Mouse (Mus musculus) testis, adult 2 months (tissue): ENCODE measurements around the gene Prkce. TPM values are rescaled to one million over a fixed set of nuclear protein-coding genes. Genes with fewer than 3 reads are reported as not detected.

Experiments
- H3K27ac ChIP-seq: fragments of 200-500 bp; 2 replicates; pipeline ENCODE4 v1.5.1; 2012; ENCODE audit warnings: low read depth, low read length; ENCODE audit not compliant: control insufficient read depth, insufficient read depth
- H3K27me3 ChIP-seq: fragments of 200-500 bp; 2 replicates; pipeline ENCODE4 v1.6.1; 2012; ENCODE audit warnings: mild to moderate bottlenecking, low read length, moderate library complexity; ENCODE audit not compliant: control insufficient read depth, insufficient read depth
- H3K36me3 ChIP-seq: fragments of 200-500 bp; 2 replicates; pipeline ENCODE4 v1.6.1; 2012; ENCODE audit warnings: mild to moderate bottlenecking, low read length; ENCODE audit not compliant: control insufficient read depth, insufficient read depth
- H3K4me1 ChIP-seq: fragments of 200-500 bp; 2 replicates; pipeline ENCODE4 v1.6.1; 2012; ENCODE audit warnings: low read length; ENCODE audit not compliant: control insufficient read depth, insufficient read depth
- H3K4me3 ChIP-seq: fragments of 200-500 bp; 2 replicates; pipeline ENCODE4 v1.5.1; 2012; ENCODE audit warnings: low read depth, mild to moderate bottlenecking, low read length, moderate library complexity, mixed read lengths; ENCODE audit not compliant: control insufficient read depth
- CTCF ChIP-seq: fragments of 200-500 bp; IDR thresholded peaks from 2 replicates; pipeline ENCODE4 v1.5.1; 2012; ENCODE audit warnings: low read depth, mild to moderate bottlenecking, inconsistent platforms, low read length, moderate library complexity; ENCODE audit not compliant: control insufficient read depth, insufficient read depth, insufficient replicate concordance
- POLR2A ChIP-seq: fragments of 200-500 bp; IDR thresholded peaks from 2 replicates; pipeline ENCODE4 v1.6.1; 2012; ENCODE audit warnings: low read depth, mild to moderate bottlenecking, inconsistent platforms, low read length, moderate library complexity; ENCODE audit not compliant: control insufficient read depth
- polyA plus RNA-seq: library from polyadenylated mRNA; depleted of rRNA; stranded (reverse); fragments of >200 nt; gene quantifications from 2 replicates; pipeline ENCODE4 v1.2.3, GENCODE M21; 2012

The Prkce gene
- polyA plus RNA-seq, 1 experiment = 1.2 TPM

GRCm38 (mm10) chr17:86370106-86370742 is 202.6 kb downstream of the Prkce start:
- no peaks in the 10 kb centered on the region for H3K4me1 ChIP-seq
- no peak overlapping the region for H3K27ac ChIP-seq
- TF ChIP-seq CTCF (no peak), POLR2A (no peak)
- no peaks in the 10 kb centered on the region for H3K36me3 ChIP-seq
- H3K4me3 ChIP-seq = no peak overlapping the region
- no peaks in the 10 kb centered on the region for H3K27me3 ChIP-seq

DNA sequence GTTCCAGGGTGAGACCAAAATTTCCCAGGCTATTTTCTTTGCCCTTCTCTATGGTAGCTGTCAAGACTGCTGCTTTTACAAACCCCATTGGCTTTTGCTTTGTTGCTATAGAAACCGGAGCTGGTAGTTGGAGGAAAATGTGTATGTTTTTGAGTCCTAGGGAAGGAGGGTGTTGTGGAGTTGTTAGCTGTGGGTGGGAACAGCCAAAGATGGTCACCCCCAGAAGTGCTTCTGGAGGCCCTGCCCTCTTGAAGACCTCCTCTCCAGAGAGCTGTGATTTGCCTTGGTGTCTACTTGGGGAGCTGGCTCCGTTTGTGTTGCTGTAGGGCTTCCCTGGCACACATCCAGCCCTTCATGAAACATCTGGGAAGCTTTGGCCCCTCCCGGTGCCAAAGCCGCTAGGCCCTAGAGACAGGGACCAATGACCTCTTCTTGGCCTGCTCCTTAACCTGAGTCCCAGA is 203.5 kb downstream of the Prkce start:
- Histone ChIP-seq H3K36me3 (no peaks in the 10 kb centered on the region), H3K27me3 (no peaks in the 10 kb centered on the region), H3K4me1 (no peaks in the 10 kb centered on the region), H3K27ac (no peak overlapping the region), H3K4me3 (no peak overlapping the region)
- TF ChIP-seq CTCF = no peak

GRCm38 (mm10) chr17:86376389-86376788 is 208.8 kb downstream of the Prkce start:
- Histone ChIP-seq H3K27me3 (no peaks in the 10 kb centered on the region), H3K4me3 (no peak overlapping the region), H3K4me1 (no peaks in the 10 kb centered on the region), H3K36me3 (no peaks in the 10 kb centered on the region), H3K27ac (no peak overlapping the region)
- TF ChIP-seq POLR2A (no peak), CTCF (no peak)

DNA sequence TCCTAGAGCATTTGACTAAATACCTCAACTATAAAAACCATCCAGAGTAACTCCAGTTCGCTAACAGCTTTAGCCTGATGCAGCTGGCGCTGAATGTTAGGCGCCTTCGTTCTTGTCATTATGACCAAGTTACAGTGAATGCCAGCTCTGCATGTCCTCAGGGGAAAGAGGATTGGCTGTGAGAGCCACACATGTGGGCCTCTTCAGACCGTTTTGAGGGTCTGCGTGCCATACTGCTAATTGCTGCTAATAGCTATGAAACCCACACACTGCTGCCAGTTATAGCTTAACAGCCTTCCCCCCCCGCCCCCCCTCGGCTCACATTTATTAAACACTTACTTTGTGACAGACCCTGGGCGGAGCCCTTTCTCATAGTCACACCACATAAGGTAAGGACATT is 210.3 kb downstream of the Prkce start:
- TF ChIP-seq CTCF (no peak), POLR2A (no peak)
- Histone ChIP-seq H3K27me3 (no peaks in the 10 kb centered on the region), H3K4me3 (no peak overlapping the region), H3K27ac (no peak overlapping the region), H3K36me3 (no peaks in the 10 kb centered on the region), H3K4me1 (no peaks in the 10 kb centered on the region)

GRCm38 (mm10) chr17:86378611-86379010 is 211.0 kb downstream of the Prkce start:
- Histone ChIP-seq H3K4me1 (no peaks in the 10 kb centered on the region), H3K4me3 (no peak overlapping the region), H3K27ac (no peak overlapping the region), H3K27me3 (no peaks in the 10 kb centered on the region), H3K36me3 (no peaks in the 10 kb centered on the region)
- TF ChIP-seq POLR2A (no peak), CTCF (no peak)

- Histone ChIP-seq H3K27me3 (no peaks in the 10 kb centered on the region), H3K4me1 (no peaks in the 10 kb centered on the region), H3K27ac (no peak overlapping the region)
These were observed 212.0 kb downstream of the Prkce start for GRCm38 (mm10) chr17:86379405-86380137.

DNA sequence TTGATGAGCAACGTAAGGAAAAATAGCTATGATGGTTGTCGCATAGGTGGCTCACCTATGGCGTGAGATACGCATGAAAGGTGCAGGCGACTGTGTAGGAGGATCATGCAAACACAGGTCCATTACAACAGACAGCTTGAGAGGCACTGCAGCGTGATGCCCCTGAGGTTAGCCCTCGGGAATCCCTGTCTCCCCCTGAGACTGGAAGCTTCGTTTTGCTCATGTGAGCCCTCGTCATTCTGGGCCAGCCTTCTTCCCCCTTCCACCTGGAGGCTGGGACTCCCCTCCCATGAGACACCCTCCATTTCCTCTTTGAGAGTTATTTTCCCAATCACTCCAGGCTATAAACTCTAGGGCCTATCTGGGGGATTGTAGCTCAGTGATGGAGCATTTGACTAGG is 213.9 kb downstream of the Prkce start:
- Histone ChIP-seq H3K36me3 (no peaks in the 10 kb centered on the region), H3K4me3 (no peak overlapping the region), H3K4me1 (no peaks in the 10 kb centered on the region), H3K27ac (no peak overlapping the region), H3K27me3 (no peaks in the 10 kb centered on the region)
- TF ChIP-seq CTCF = no peak
- TF ChIP-seq POLR2A = no peak

More at GRCm38 (mm10) chr17:86379405-86380137, 212.0 kb downstream of the Prkce start:
- TF ChIP-seq POLR2A (no peak), CTCF (no peak)
- Histone ChIP-seq H3K4me3 (no peak overlapping the region), H3K36me3 (no peaks in the 10 kb centered on the region)
